Mouse (Mus musculus) intestine, postnatal 0 days (tissue): ENCODE results near the gene Frmd4a. TPM values are rescaled to one million over a fixed set of nuclear protein-coding genes. Genes with fewer than 3 reads are reported as not detected.

Experiments used
- ATAC-seq: fragments of 200-750 bp; cut with Nextera tagmentation; 2 replicates; pipeline ENCODE4 v1.8.0; 2017; ENCODE audit warnings: mild to moderate bottlenecking, moderate TSS enrichment, moderate library complexity
- H3K27ac ChIP-seq: fragments of 300-500 bp; sonication (generic); 2 replicates; pipeline ENCODE4 v1.5.1; 2014; ENCODE audit warnings: mild to moderate bottlenecking, low read depth, low read length, moderate library complexity
- H3K27me3 ChIP-seq: fragments of 300-500 bp; sonication (generic); replicated peaks from 2 replicates; pipeline ENCODE4 v1.6.1; 2014; ENCODE audit warnings: low read length, mixed read lengths; ENCODE audit not compliant: control insufficient read depth, insufficient read depth
- H3K36me3 ChIP-seq: fragments of 300-500 bp; sonication (generic); 2 replicates; pipeline ENCODE4 v1.6.1; 2014; ENCODE audit warnings: mild to moderate bottlenecking, moderate library complexity; ENCODE audit not compliant: control insufficient read depth, insufficient read depth
- H3K4me1 ChIP-seq: fragments of 300-500 bp; sonication (generic); replicated peaks from 2 replicates; pipeline ENCODE4 v1.6.1; 2014; ENCODE audit warnings: antibody characterized with exemption, low read length, mixed read lengths; ENCODE audit not compliant: control insufficient read depth, insufficient read depth
- H3K4me2 ChIP-seq: fragments of 300-500 bp; sonication (generic); replicated peaks from 2 replicates; pipeline ENCODE4 v1.6.1; 2014; ENCODE audit warnings: low read depth, mild to moderate bottlenecking, moderate library complexity
- H3K4me3 ChIP-seq: fragments of 300-500 bp; sonication (generic); 2 replicates; pipeline ENCODE4 v1.5.1; 2014; ENCODE audit warnings: low read depth, low read length
- H3K9ac ChIP-seq: fragments of 300-500 bp; sonication (generic); 2 replicates; pipeline ENCODE4 v1.6.1; 2014; ENCODE audit warnings: mild to moderate bottlenecking, low read depth, low read length
- H3K9me3 ChIP-seq: fragments of 300-500 bp; sonication (generic); 2 replicates; pipeline ENCODE4 v1.6.1; 2016; ENCODE audit warnings: mixed run types; ENCODE audit not compliant: control insufficient read depth
- CTCF ChIP-seq: sonication (generic); IDR thresholded peaks from 2 replicates; pipeline ENCODE4 v1.5.1; 2016; ENCODE audit warnings: low read depth, mild to moderate bottlenecking, control low read depth, antibody characterized with exemption, moderate library complexity
- WGBS: fragments of 180-500 bp; shearing (Covaris S2); extraction: QIAGEN DNeasy Blood & Tissue Kit; methylation state at CpG from one replicate; pipeline ENCODE4 v1.1.7; 2014; 5-methylcytosine and 5-hydroxymethylcytosine counted together
- polyA plus RNA-seq: library from polyadenylated mRNA; unstranded; fragments of >200 nt; fragmentation: Nextera tagmentation; extraction: Ambion mirVana; gene quantifications from 2 replicates; pipeline ENCODE4 v1.2.1, GENCODE M21; 2015

The Frmd4a gene
- polyA plus RNA-seq, 1 experiment from 2014 or later: 4.5 TPM

DNA sequence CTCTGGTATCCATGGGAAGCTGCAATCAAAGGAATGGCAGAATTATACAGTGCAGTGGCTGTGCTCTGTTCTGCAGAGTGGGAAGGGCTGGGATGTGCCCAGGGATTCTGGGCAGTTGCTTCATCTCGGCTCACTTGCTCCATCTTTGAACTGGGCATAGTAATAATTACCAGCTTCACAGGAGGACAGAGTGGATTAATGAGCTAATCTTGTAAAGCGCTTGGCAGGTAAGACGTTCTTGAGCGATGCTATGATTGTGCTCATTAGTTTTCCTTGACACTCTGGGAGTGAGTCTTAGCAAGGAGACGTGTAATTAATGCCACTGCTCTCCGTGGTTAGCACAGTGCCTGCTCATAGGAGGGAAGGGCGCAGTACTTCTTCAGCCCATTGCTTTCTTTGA lies 54.3 kb downstream of the Frmd4a start:
- no peaks in the 10 kb centered on the region for H3K4me1 ChIP-seq
- no peaks in the 10 kb centered on the region for H3K36me3 ChIP-seq
- WGBS: 77% methylated on average over 7 of the region's 7 CpGs
- H3K4me2 ChIP-seq: no peak overlapping the region
- no peak overlapping the region for H3K27ac ChIP-seq
- ATAC-seq: no peak
- no peak overlapping the region for H3K4me3 ChIP-seq
- no peak for TF ChIP-seq CTCF
- H3K9me3 ChIP-seq: no peaks in the 10 kb centered on the region
- no peaks in the 10 kb centered on the region for H3K27me3 ChIP-seq
- H3K9ac ChIP-seq: no peak overlapping the region

DNA sequence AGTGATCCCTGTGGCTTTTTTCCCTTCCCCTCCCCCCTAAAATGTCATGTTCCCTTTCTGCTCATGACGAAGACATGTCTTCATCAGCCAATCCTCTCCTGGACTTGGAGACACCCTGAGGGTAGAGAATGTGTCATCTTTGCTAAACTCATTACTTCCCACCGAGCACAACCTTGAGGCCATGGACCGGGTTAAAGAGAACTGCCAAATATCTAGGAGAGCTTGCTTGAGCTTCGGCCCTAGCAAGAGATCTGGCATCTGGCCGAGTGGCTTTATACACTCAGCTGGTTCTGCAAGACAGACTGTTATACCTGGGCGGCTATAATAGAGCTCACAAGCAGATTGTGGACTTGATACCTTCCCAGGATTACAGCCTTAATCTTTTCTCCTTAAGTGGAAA lies 66.4 kb downstream of the Frmd4a start:
- no peak for TF ChIP-seq CTCF
- H3K36me3 ChIP-seq: no peaks in the 10 kb centered on the region
- no peaks in the 10 kb centered on the region for H3K27me3 ChIP-seq
- H3K9ac ChIP-seq: no peak overlapping the region
- 76% methylated on average over 6 of the region's 6 CpGs for WGBS
- ATAC-seq: no peak
- H3K4me3 ChIP-seq: no peak overlapping the region
- H3K4me2 ChIP-seq: no peak overlapping the region
- no peaks in the 10 kb centered on the region for H3K9me3 ChIP-seq
- no peaks in the 10 kb centered on the region for H3K4me1 ChIP-seq
- H3K27ac ChIP-seq: no peak overlapping the region

DNA sequence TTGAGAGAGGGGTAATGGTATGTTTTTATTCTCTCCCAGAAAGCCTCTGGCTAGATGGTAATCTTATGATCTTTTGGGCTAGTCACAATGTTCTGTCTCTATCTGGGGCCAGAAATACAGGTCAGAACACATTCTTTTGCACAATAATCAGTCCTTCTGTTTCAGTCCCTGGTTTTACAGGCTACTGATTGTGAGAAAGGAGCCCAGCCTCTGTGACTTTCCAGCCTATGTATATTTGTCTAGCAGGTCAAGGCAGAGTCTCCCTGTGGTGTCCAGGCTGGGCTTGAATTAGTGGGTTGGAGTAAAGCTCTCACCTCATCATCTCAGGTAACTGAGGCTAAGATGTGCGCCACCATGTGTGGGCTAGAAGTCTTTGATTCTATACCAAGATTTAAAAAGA lies 80.1 kb downstream of the Frmd4a start:
- H3K9ac ChIP-seq: no peak overlapping the region
- no peak for ATAC-seq
- H3K4me3 ChIP-seq: no peak overlapping the region
- 81% methylated on average over 1 of the region's 1 CpGs for WGBS
- no peak overlapping the region for H3K4me2 ChIP-seq
- H3K4me1 ChIP-seq: no peaks in the 10 kb centered on the region
- no peaks in the 10 kb centered on the region for H3K36me3 ChIP-seq
- no peak for TF ChIP-seq CTCF
- H3K27me3 ChIP-seq: no peaks in the 10 kb centered on the region
- no peaks in the 10 kb centered on the region for H3K9me3 ChIP-seq
- H3K27ac ChIP-seq: no peak overlapping the region

DNA sequence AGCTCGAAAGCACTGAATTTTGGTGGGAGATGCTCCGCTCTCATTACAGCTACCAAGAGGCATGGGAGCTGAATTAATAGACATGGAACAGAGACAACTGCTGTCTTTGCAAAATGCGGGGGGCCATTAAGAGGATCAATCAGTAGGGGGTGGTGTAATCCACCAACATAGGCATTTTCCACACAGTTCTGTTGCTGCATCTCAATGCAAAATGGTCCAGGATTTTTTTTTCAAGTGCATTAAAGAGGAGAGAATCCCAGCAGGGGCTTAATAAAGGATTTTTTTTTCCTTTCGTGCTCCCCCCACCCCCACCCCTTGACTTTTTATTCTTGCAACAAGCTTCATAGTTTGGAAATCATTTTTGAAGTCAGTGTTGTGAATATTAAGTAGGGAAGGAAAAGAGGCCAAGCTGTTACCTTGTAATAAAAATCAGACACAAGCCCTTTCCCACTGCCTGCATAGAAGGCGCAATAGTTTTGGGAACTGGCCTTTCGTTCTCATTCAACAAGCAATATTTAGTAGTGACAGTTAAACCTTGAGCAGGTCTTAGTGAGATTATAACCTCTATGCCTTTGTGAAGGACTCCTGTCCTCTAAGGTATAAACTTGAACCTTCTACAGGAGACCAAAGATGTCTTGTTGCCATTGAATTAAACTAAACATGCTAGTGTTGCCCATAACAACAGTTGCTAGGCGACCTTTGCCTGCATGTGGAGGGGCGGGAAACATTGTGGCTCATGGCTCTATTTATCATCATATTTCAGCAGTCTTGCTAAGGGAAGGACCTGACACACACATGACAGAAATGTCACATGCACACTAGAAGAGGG lies 81.6 kb downstream of the Frmd4a start:
- no peaks in the 10 kb centered on the region for H3K4me1 ChIP-seq
- no peak for ATAC-seq
- no peaks in the 10 kb centered on the region for H3K36me3 ChIP-seq
- no peak overlapping the region for H3K4me3 ChIP-seq
- TF ChIP-seq CTCF: no peak
- H3K9ac ChIP-seq: no peak overlapping the region
- no peak overlapping the region for H3K27ac ChIP-seq
- H3K4me2 ChIP-seq: no peak overlapping the region
- no peaks in the 10 kb centered on the region for H3K9me3 ChIP-seq
- H3K27me3 ChIP-seq: no peaks in the 10 kb centered on the region
- 76% methylated on average over 8 of the region's 8 CpGs for WGBS

DNA sequence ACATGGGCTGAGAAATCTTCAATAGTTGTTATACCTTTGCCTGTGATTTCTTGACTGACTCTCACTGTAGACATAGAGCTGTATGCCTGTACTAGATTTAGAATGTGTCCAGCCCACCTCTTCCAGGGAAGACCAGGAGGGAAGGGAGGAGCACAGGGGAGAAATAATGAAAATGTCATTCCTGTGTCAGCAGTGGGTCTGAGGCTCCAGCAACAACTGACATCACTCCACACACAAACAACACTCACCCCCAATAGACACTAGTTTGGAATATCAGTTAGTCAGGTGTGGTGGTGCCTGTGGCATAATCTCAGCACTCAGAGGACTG lies 82.2 kb downstream of the Frmd4a start:
- H3K27ac ChIP-seq: no peak overlapping the region
- H3K27me3 ChIP-seq: no peaks in the 10 kb centered on the region
- H3K4me2 ChIP-seq: no peak overlapping the region
- H3K4me1 ChIP-seq: no peaks in the 10 kb centered on the region
- H3K4me3 ChIP-seq: no peak overlapping the region
- no peaks in the 10 kb centered on the region for H3K36me3 ChIP-seq
- no peaks in the 10 kb centered on the region for H3K9me3 ChIP-seq
- no peak overlapping the region for H3K9ac ChIP-seq
- ATAC-seq: no peak
- no peak for TF ChIP-seq CTCF

DNA sequence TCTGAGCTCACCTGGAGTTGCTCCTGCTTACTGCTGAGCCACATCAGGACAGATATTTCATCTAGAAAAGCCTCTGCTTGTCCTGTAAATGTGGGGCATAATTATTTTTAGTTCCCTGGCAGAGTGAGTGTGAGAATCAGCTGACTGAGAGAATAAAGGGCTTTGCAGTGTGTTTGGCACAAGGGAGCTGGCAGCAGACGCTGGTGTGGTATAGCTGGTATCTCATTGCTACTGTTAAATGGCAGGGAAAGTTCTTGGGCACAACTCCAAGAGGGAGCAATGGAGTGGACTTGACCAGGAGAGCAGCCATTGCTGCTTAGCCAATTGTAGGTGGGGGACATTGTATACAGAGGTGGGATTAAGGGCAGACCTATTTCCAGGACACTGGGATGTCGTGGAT lies 83.9 kb downstream of the Frmd4a start:
- H3K9me3 ChIP-seq: no peaks in the 10 kb centered on the region
- no peak overlapping the region for H3K9ac ChIP-seq
- 77% methylated on average over 2 of the region's 2 CpGs for WGBS
- no peaks in the 10 kb centered on the region for H3K27me3 ChIP-seq
- ATAC-seq: no peak
- no peak for TF ChIP-seq CTCF
- no peak overlapping the region for H3K27ac ChIP-seq
- no peaks in the 10 kb centered on the region for H3K4me1 ChIP-seq
- H3K36me3 ChIP-seq: no peaks in the 10 kb centered on the region
- no peak overlapping the region for H3K4me3 ChIP-seq
- H3K4me2 ChIP-seq: no peak overlapping the region
